In the genomic region with DNA sequence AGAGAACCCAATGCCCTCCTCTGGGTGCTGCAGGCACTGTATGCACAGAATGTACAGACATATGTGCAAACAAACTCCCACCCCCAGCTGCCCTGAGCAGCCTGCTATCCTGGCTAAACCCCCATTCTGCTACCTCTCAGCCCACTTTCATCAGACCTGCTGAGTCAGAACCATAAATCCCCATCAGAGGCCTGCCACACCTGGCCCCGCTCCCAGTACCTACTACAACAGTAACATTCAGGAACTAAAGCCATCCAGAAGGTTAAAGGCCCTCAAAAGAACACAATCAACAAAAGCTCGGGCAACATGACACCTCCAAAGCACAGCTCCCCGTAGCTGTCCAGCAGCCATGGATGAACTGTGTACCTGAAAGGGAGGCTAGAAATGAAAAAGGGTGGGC, we compare ENCODE assay signal across 21 mouse cellular contexts. TPM values are rescaled to one million over a fixed set of nuclear protein-coding genes. Genes with fewer than 3 reads are reported as not detected.
A peak's percentile ranks its signal among the peaks of the same experiment; 100 is the strongest.
DNase-seq lines count a peak whose midpoint lies in the region; ATAC-seq and TF ChIP-seq lines count a peak whose summit lies in the region.
"Had no signal": no experiment of that assay in that cellular context is flagged by ENCODE, and none has a peak within 500 bp of the region (broad histone marks: within the 10 kb centered on the region; RNA-seq: fewer than 3 reads in every experiment).

No protein-coding gene starts in this region.

- H3K4me2 ChIP-seq in lung, embryonic 14.5 days: no peak overlapping the region
- H3K4me2 ChIP-seq in intestine, embryonic 14.5 days (ENCODE audit: low read length): no peak overlapping the region
- no peak overlapping the region for H3K4me2 ChIP-seq in stomach, embryonic 16.5 days (ENCODE audit: low read depth, low read length)
- H3K4me2 ChIP-seq in kidney, embryonic 16.5 days (replicated peaks; ENCODE audit: low read depth, low read length): no peak overlapping the region
- H3K4me2 ChIP-seq: embryonic facial prominence, embryonic 12.5 days; limb, embryonic 15.5 days; liver, embryonic 15.5 days; neural tube, embryonic 13.5 days had no signal

- H3K9me3 ChIP-seq in lung, embryonic 14.5 days (ENCODE audit: low read depth, low read length): no peaks in the 10 kb centered on the region
- H3K9me3 ChIP-seq in ES-Bruce4 (replicated peaks; ENCODE audit: control insufficient read depth, insufficient read depth, low read length, poor library complexity, severe bottlenecking): no peaks in the 10 kb centered on the region
- no peaks in the 10 kb centered on the region for H3K9me3 ChIP-seq in intestine, embryonic 14.5 days (ENCODE audit: control insufficient read depth, low read length)
- no peaks in the 10 kb centered on the region for H3K9me3 ChIP-seq in stomach, embryonic 16.5 days (replicated peaks; ENCODE audit: control insufficient read depth, low read length)
- no peaks in the 10 kb centered on the region for H3K9me3 ChIP-seq in kidney, embryonic 16.5 days (ENCODE audit: low read length)
- no peaks in the 10 kb centered on the region for H3K9me3 ChIP-seq in hindbrain, embryonic 10.5 days
- H3K9me3 ChIP-seq: embryonic facial prominence, embryonic 12.5 days; limb, embryonic 15.5 days; liver, embryonic 15.5 days; megakaryocyte, embryonic 14.5 days; neural tube, embryonic 13.5 days had no signal

- TF ChIP-seq EP300 in ES-Bruce4 (IDR thresholded peaks at IDR 0.05; ENCODE audit: insufficient read depth, low read depth, low read length): no peak

- ATAC-seq in lung, embryonic 14.5 days (ENCODE audit: insufficient read depth): 0 out of 2 replicates have a peak, but pooled peaks have one; percentile 17
- ATAC-seq in intestine, embryonic 14.5 days (replicated peaks; ENCODE audit: low FRiP score, low TSS enrichment, low read depth): peak; percentile 41
- ATAC-seq in stomach, embryonic 16.5 days (ENCODE audit: insufficient read depth, low FRiP score): peak; percentile 25; the same call in 1 of the 2 replicates
- no peak for ATAC-seq in kidney, embryonic 16.5 days (ENCODE audit: low FRiP score, low TSS enrichment)
- ATAC-seq: forebrain, embryonic 16.5 days; hindbrain, embryonic 16.5 days had no signal

- no peak overlapping the region for H3K27ac ChIP-seq in lung, embryonic 14.5 days (ENCODE audit: low read depth)
- peak overlapping the region; percentile 37 for H3K27ac ChIP-seq in ES-Bruce4 (ENCODE audit: insufficient read depth, low read length)
- H3K27ac ChIP-seq in intestine, embryonic 14.5 days (ENCODE audit: low read depth): peak overlapping the region; percentile 18; the same call in 1 of the 2 replicates
- peak overlapping the region; percentile 61 for H3K27ac ChIP-seq in stomach, embryonic 16.5 days (ENCODE audit: low read length)
- H3K27ac ChIP-seq in kidney, embryonic 16.5 days (ENCODE audit: low read length): no peak overlapping the region
- no peak overlapping the region for H3K27ac ChIP-seq in hindbrain, embryonic 10.5 days
- H3K27ac ChIP-seq: embryonic facial prominence, embryonic 12.5 days; layer of hippocampus, adult 2 months; limb, embryonic 15.5 days; liver, embryonic 15.5 days; neural tube, embryonic 13.5 days had no signal

- H3K9ac ChIP-seq in lung, embryonic 14.5 days: no peak overlapping the region
- H3K9ac ChIP-seq in ES-Bruce4 (ENCODE audit: low read depth, poor library complexity, severe bottlenecking): no peak overlapping the region
- no peak overlapping the region for H3K9ac ChIP-seq in intestine, embryonic 14.5 days (ENCODE audit: low read length)
- H3K9ac ChIP-seq in stomach, embryonic 16.5 days (ENCODE audit: low read length): no peak overlapping the region
- H3K9ac ChIP-seq in kidney, embryonic 16.5 days (replicated peaks; ENCODE audit: low read length): no peak overlapping the region
- H3K9ac ChIP-seq: embryonic facial prominence, embryonic 12.5 days; limb, embryonic 15.5 days; liver, embryonic 15.5 days; neural tube, embryonic 13.5 days had no signal

- no peak overlapping the region for H3K4me3 ChIP-seq in lung, embryonic 14.5 days (ENCODE audit: low read depth, low read length)
- H3K4me3 ChIP-seq in ES-Bruce4 (ENCODE audit: low read depth, low read length): no peak overlapping the region
- H3K4me3 ChIP-seq in intestine, embryonic 14.5 days (ENCODE audit: low read depth, low read length): no peak overlapping the region
- H3K4me3 ChIP-seq in stomach, embryonic 16.5 days (replicated peaks; ENCODE audit: low read length): no peak overlapping the region
- H3K4me3 ChIP-seq in kidney, embryonic 16.5 days (ENCODE audit: low read length): no peak overlapping the region
- no peak overlapping the region for H3K4me3 ChIP-seq in hindbrain, embryonic 10.5 days
- H3K4me3 ChIP-seq: embryonic facial prominence, embryonic 12.5 days; layer of hippocampus, adult 2 months; limb, embryonic 15.5 days; liver, embryonic 15.5 days; megakaryocyte, embryonic 14.5 days; neural tube, embryonic 13.5 days had no signal

- DNase-seq in lung, embryonic 14.5 days: no peak
- DNase-seq in lung, postnatal 25 days (ENCODE audit: low spot score): no peak
- no peak for DNase-seq in intestine, embryonic 14.5 days (ENCODE audit: low spot score)
- DNase-seq in hindbrain, embryonic 10.5 days (ENCODE audit: low spot score): no peak
- DNase-seq: cerebellum, adult 9-10 months; heart, postnatal 4 days; kidney, adult 2 months; kidney, postnatal 14 days; midbrain, embryonic 14.5 days; right cerebral cortex, adult 18-20 months had no signal

- TF ChIP-seq POLR2A in ES-Bruce4 (IDR thresholded peaks at IDR 0.05; ENCODE audit: insufficient read depth, low read length): no peak

- H3K27me3 ChIP-seq in lung, embryonic 14.5 days (ENCODE audit: insufficient read depth, low read length): no peaks in the 10 kb centered on the region
- H3K27me3 ChIP-seq in ES-Bruce4 (ENCODE audit: control insufficient read depth, insufficient read depth, low read length, poor library complexity, severe bottlenecking): no peaks in the 10 kb centered on the region
- H3K27me3 ChIP-seq in intestine, embryonic 14.5 days (replicated peaks; ENCODE audit: control insufficient read depth, insufficient read depth, low read length): no peaks in the 10 kb centered on the region
- no peaks in the 10 kb centered on the region for H3K27me3 ChIP-seq in stomach, embryonic 16.5 days (ENCODE audit: control insufficient read depth, insufficient read depth, low read length)
- H3K27me3 ChIP-seq in kidney, embryonic 16.5 days (ENCODE audit: insufficient read depth, low read length): no peaks in the 10 kb centered on the region
- H3K27me3 ChIP-seq in hindbrain, embryonic 10.5 days (ENCODE audit: insufficient read depth, poor library complexity, severe bottlenecking): no peaks in the 10 kb centered on the region
- H3K27me3 ChIP-seq: embryonic facial prominence, embryonic 12.5 days; limb, embryonic 15.5 days; neural tube, embryonic 13.5 days had no signal

- no peak for TF ChIP-seq CTCF in lung, embryonic 14.5 days (IDR thresholded peaks at IDR 0.05; ENCODE audit: low read depth)
- no peak for TF ChIP-seq CTCF in ES-Bruce4 (IDR thresholded peaks at IDR 0.05; ENCODE audit: low read depth, low read length)

- 50% methylated on average over 3 of the region's 3 CpGs for WGBS in lung, embryonic 14.5 days
- 51% methylated on average over 3 of the region's 3 CpGs for WGBS in intestine, embryonic 14.5 days
- 34% methylated on average over 3 of the region's 3 CpGs for WGBS in stomach, embryonic 16.5 days
- WGBS in kidney, embryonic 16.5 days: 19% methylated on average over 3 of the region's 3 CpGs
- WGBS in hindbrain, embryonic 10.5 days: 71% methylated on average over 3 of the region's 3 CpGs

- no peaks in the 10 kb centered on the region for H3K36me3 ChIP-seq in lung, embryonic 14.5 days (ENCODE audit: insufficient read depth)
- H3K36me3 ChIP-seq in ES-Bruce4 (ENCODE audit: control insufficient read depth, insufficient read depth, low read length, poor library complexity, severe bottlenecking): no peaks in the 10 kb centered on the region
- no peaks in the 10 kb centered on the region for H3K36me3 ChIP-seq in intestine, embryonic 14.5 days (ENCODE audit: control insufficient read depth, insufficient read depth, low read length)
- H3K36me3 ChIP-seq in stomach, embryonic 16.5 days (ENCODE audit: control insufficient read depth, insufficient read depth, low read length): no peaks in the 10 kb centered on the region
- H3K36me3 ChIP-seq in kidney, embryonic 16.5 days (ENCODE audit: insufficient read depth, low read length): no peaks in the 10 kb centered on the region
- no peaks in the 10 kb centered on the region for H3K36me3 ChIP-seq in hindbrain, embryonic 10.5 days
- H3K36me3 ChIP-seq: embryonic facial prominence, embryonic 12.5 days; limb, embryonic 15.5 days; liver, embryonic 15.5 days; neural tube, embryonic 13.5 days had no signal

- H3K4me1 ChIP-seq in lung, embryonic 14.5 days (ENCODE audit: insufficient read depth): no peaks in the 10 kb centered on the region
- H3K4me1 ChIP-seq in ES-Bruce4 (ENCODE audit: control insufficient read depth, insufficient read depth, low read length): peaks cover 7% of the 10 kb centered on the region
- H3K4me1 ChIP-seq in intestine, embryonic 14.5 days (replicated peaks; ENCODE audit: control insufficient read depth, insufficient read depth, low read length): no peaks in the 10 kb centered on the region
- no peaks in the 10 kb centered on the region; the same call in 1 of the 2 replicates for H3K4me1 ChIP-seq in stomach, embryonic 16.5 days (ENCODE audit: control insufficient read depth, insufficient read depth, low read length)
- H3K4me1 ChIP-seq in kidney, embryonic 16.5 days (ENCODE audit: insufficient read depth, low read length): no peaks in the 10 kb centered on the region
- H3K4me1 ChIP-seq in hindbrain, embryonic 10.5 days (replicated peaks): no peaks in the 10 kb centered on the region
- H3K4me1 ChIP-seq: embryonic facial prominence, embryonic 12.5 days; limb, embryonic 15.5 days; neural tube, embryonic 13.5 days had no signal

RNA-seq across cellular contexts. Expression of a gene that starts 6.1 kb away (rescaled TPM):
- 0.08 and 0.47 TPM in 2 replicates for polyA plus RNA-seq in lung, embryonic 14.5 days (2014; fragmentation: Nextera tagmentation; extraction: Ambion mirVana)
- 7.9 and 11.2 TPM in 2 replicates for polyA plus RNA-seq in ES-Bruce4 (2011; ENCODE audit: insufficient read depth, insufficient read length, low read depth, missing spikeins)
- 7.5 and 8.7 TPM in 2 replicates for polyA plus RNA-seq in intestine, embryonic 14.5 days (2014; fragmentation: Nextera tagmentation; extraction: Ambion mirVana)
- 29.9 and 48.0 TPM in 2 replicates for polyA plus RNA-seq in stomach, embryonic 16.5 days (2015; fragmentation: Nextera tagmentation; extraction: Ambion mirVana)
- polyA plus RNA-seq in kidney, embryonic 16.5 days (2015; fragmentation: Nextera tagmentation; extraction: Ambion mirVana): 0.48 and 0.96 TPM in 2 replicates
- 0.50 and 0.51 TPM in 2 replicates for polyA plus RNA-seq in hindbrain, embryonic 10.5 days (2016; fragmentation: Nextera tagmentation; extraction: Ambion mirVana)

RNA-seq across cellular contexts. Expression of a gene that starts 7.7 kb away (rescaled TPM):
- polyA plus RNA-seq in lung, embryonic 14.5 days (2014; fragmentation: Nextera tagmentation; extraction: Ambion mirVana): 52.7 and 53.1 TPM in 2 replicates
- 79.8 and 87.9 TPM in 2 replicates for polyA plus RNA-seq in ES-Bruce4 (2011; ENCODE audit: insufficient read depth, insufficient read length, low read depth, missing spikeins)
- polyA plus RNA-seq in intestine, embryonic 14.5 days (2014; fragmentation: Nextera tagmentation; extraction: Ambion mirVana): 45.9 and 47.5 TPM in 2 replicates
- 40.1 and 40.4 TPM in 2 replicates for polyA plus RNA-seq in stomach, embryonic 16.5 days (2015; fragmentation: Nextera tagmentation; extraction: Ambion mirVana)
- 37.0 and 41.0 TPM in 2 replicates for polyA plus RNA-seq in kidney, embryonic 16.5 days (2015; fragmentation: Nextera tagmentation; extraction: Ambion mirVana)
- 51.9 and 65.2 TPM in 2 replicates for polyA plus RNA-seq in hindbrain, embryonic 10.5 days (2016; fragmentation: Nextera tagmentation; extraction: Ambion mirVana)

RNA-seq across cellular contexts. Expression of a gene that starts 54.3 kb away (rescaled TPM):
- polyA plus RNA-seq in lung, embryonic 14.5 days (2014; fragmentation: Nextera tagmentation; extraction: Ambion mirVana): 27.9 and 30.5 TPM in 2 replicates
- 10.8 and 14.3 TPM in 2 replicates for polyA plus RNA-seq in ES-Bruce4 (2011; ENCODE audit: insufficient read depth, insufficient read length, low read depth, missing spikeins)
- polyA plus RNA-seq in intestine, embryonic 14.5 days (2014; fragmentation: Nextera tagmentation; extraction: Ambion mirVana): 65.4 and 68.5 TPM in 2 replicates
- polyA plus RNA-seq in stomach, embryonic 16.5 days (2015; fragmentation: Nextera tagmentation; extraction: Ambion mirVana): 35.0 and 35.2 TPM in 2 replicates
- polyA plus RNA-seq in kidney, embryonic 16.5 days (2015; fragmentation: Nextera tagmentation; extraction: Ambion mirVana): 24.7 and 24.9 TPM in 2 replicates
- polyA plus RNA-seq in hindbrain, embryonic 10.5 days (2016; fragmentation: Nextera tagmentation; extraction: Ambion mirVana): 38.9 and 42.8 TPM in 2 replicates

Comparison
In these comparisons a context has a peak if more than half of its experiments do, and no peak if none do; other contexts are left out.
1. H3K27ac ChIP-seq: peak in ES-Bruce4 (single experiment), intestine, embryonic 14.5 days (single experiment) and stomach, embryonic 16.5 days (single experiment); none in lung, embryonic 14.5 days (single experiment), kidney, embryonic 16.5 days (single experiment) and hindbrain, embryonic 10.5 days (single experiment).